Mouse (Mus musculus) adrenal gland, adult 18-20 months (tissue): ENCODE measurements at regions not wholly inside any gene's neighbourhood (a gene's known extent, or its start where the extent isn't known, plus 50 kb on each side); places are given as distances from the start of the nearest gene placed in this dataset.

Source experiments
- DNase-seq, 2 experiments: peaks; one replicate each; pipeline ENCODE4 v3.0.0; 2021 to 2022; ENCODE audit warnings: low spot score in 2 of 2

DNA sequence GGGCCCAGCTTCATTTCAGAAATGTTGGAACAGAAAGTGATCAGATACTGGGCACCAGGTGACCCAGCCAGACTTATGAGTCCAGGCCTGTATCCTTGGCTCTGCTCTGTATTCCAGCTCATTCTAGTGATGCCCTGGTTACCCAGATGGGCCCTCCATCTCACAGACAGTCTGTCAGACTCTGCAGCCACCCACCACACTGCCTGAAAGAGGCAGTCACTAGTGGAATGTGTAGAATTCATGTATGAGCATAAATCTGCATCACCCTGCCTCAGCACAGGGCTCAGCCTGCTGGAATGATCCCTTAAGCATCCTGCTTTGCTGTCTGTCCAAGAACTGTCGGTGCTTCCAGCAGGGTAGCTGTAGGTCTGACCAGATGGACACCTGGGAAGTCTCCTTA is 51.8 kb upstream of the Nectin1 start:
- DNase-seq = no peak

DNA sequence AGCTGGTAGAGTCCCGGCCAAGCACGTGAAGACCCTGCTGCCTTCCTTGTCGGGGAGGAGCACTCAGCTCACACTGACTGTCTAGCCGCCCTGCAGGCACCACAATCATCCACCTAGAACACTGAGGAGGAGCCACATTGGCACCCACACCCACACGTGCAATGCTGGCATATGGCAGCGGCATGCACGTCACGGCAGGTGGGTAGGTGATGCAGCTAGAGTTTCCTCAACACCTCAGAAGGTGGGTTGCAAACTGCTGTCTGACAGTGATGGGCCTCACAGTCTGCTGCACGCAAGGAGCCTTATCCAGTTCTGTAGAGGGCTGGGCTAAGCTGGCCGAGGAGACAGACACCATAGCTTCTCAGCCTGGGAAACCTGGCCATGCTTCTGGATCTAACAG is 51.2 kb upstream of the Nectin1 start:
- no peak for DNase-seq
